Mouse (Mus musculus) liver, adult 2 months (tissue): ENCODE measurements around the gene Ier5l.

Experiments
- CTCF ChIP-seq: fragments of 200-500 bp; IDR thresholded peaks from 2 replicates; pipeline ENCODE4 v1.5.1; 2011; ENCODE audit warnings: low read depth, low read length, control low read depth
- POLR2A ChIP-seq: fragments of 200-500 bp; IDR thresholded peaks from 2 replicates; pipeline ENCODE4 v1.6.1; 2011; ENCODE audit warnings: low read length, control low read depth; ENCODE audit not compliant: insufficient read depth; ENCODE audit errors: extremely low read depth

DNA sequence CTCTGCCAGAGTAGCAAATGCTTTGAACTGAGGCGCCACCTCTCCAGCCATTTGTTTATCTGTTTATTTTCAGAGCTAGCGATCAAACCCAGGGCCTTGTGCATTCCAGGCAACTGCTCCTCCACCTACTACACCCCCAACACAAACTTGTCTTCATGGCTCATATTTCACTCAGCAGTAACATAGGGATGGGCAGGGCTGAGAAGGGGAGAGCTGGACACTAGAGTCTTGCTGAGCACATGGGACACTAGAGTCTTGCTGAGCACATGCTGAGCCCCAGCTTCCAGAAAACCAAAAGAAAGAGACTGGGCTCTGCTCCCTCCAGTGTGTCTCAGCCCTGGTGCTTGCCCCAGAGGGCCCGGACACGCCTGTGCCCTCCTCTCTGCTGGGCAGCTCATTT lies 7.2 kb downstream of the Ier5l start:
- no peak for TF ChIP-seq CTCF
- no peak for TF ChIP-seq POLR2A
